ENCODE assay signal across 14 mouse cellular contexts in genomic region chr3:28091741-28092140, GRCm38 (mm10).
"Had no signal": no experiment of that assay in that cellular context is flagged by ENCODE, and none has a peak within 500 bp of the region (broad histone marks: within the 10 kb centered on the region; RNA-seq: fewer than 3 reads in every experiment).

No protein-coding gene starts in this region.

- H3K27me3 ChIP-seq: liver, embryonic 15.5 days had no signal

- H3K36me3 ChIP-seq: limb, embryonic 10.5 days; midbrain, embryonic 10.5 days had no signal

- H3K4me3 ChIP-seq: left cerebral cortex, adult 2 months; limb, embryonic 10.5 days; liver, embryonic 15.5 days; midbrain, embryonic 10.5 days; myocyte had no signal

- H3K4me1 ChIP-seq: liver, embryonic 15.5 days had no signal

- DNase-seq: kidney, postnatal 25 days; lung, adult 2 months; lung, postnatal 36 days; midbrain, embryonic 14.5 days; thymus, adult 2 months; thymus, postnatal 36 days had no signal

- H3K9me3 ChIP-seq: limb, embryonic 10.5 days; liver, embryonic 15.5 days; midbrain, embryonic 10.5 days had no signal

- H3K27ac ChIP-seq: left cerebral cortex, adult 2 months; limb, embryonic 10.5 days; liver, embryonic 15.5 days; stomach, postnatal 0 days had no signal

- H3K4me2 ChIP-seq: liver, embryonic 11.5 days; liver, embryonic 15.5 days had no signal

- H3K9ac ChIP-seq: liver, embryonic 15.5 days had no signal

- ATAC-seq: lung, postnatal 0 days had no signal
